Mouse (Mus musculus): ENCODE results near the gene Cdc42bpg. TPM values are rescaled to one million over a fixed set of nuclear protein-coding genes. Genes with fewer than 3 reads are reported as not detected.
A peak's percentile ranks its signal among the peaks of the same experiment; 100 is the strongest.

Cdc42bpg gene
- polyA plus RNA-seq, 1 experiment from 2014 or later, result 1.2 TPM

- H3K36me3 ChIP-seq (ENCODE audit: control insufficient read depth, insufficient read depth, low read length), result peaks cover 20% of the 10 kb centered on the region
These were observed 35.3 kb downstream of the Cdc42bpg start for GRCm38 (mm10) chr19:6341453-6342077.

GRCm38 (mm10) chr19:6342276-6342933, 36.1 kb downstream of the Cdc42bpg start:
- H3K4me2 ChIP-seq, result peak overlapping the region; percentile 98
- H3K4me1 ChIP-seq (replicated peaks; ENCODE audit: control insufficient read depth, insufficient read depth, low read length), result peaks cover 34% of the 10 kb centered on the region

More at GRCm38 (mm10) chr19:6341453-6342077, 35.3 kb downstream of the Cdc42bpg start:
- H3K27ac ChIP-seq (ENCODE audit: low read depth, low read length), result peak overlapping the region; percentile 77
- DNase-seq (ENCODE audit: low spot score) (no peak), ATAC-seq (replicated peaks; ENCODE audit: low FRiP score) (no peak; the same call in 1 of the 2 replicates)
- H3K4me1 ChIP-seq (replicated peaks; ENCODE audit: control insufficient read depth, insufficient read depth, low read length), result peaks cover 38% of the 10 kb centered on the region
- no peaks in the 10 kb centered on the region for H3K27me3 ChIP-seq (replicated peaks; ENCODE audit: control insufficient read depth, insufficient read depth, low read length)
- peak overlapping the region; percentile 82 for H3K4me3 ChIP-seq (ENCODE audit: low read depth, low read length)
- H3K4me2 ChIP-seq, result peak overlapping the region; percentile 98
- H3K9ac ChIP-seq (ENCODE audit: low read depth, low read length), result peak overlapping the region; percentile 82
- H3K9me3 ChIP-seq (ENCODE audit: control insufficient read depth, low read length), result no peaks in the 10 kb centered on the region
- 10% methylated on average over 23 of the region's 23 CpGs for WGBS

GRCm38 (mm10) chr19:6343066-6343925, 37.0 kb downstream of the Cdc42bpg start:
- WGBS, result 73% methylated on average over 19 of the region's 19 CpGs
- H3K9ac ChIP-seq (ENCODE audit: low read depth, low read length), result no peak overlapping the region
- peaks cover 34% of the 10 kb centered on the region for H3K4me1 ChIP-seq (replicated peaks; ENCODE audit: control insufficient read depth, insufficient read depth, low read length)
- DNase-seq (ENCODE audit: low spot score) (no peak), ATAC-seq (replicated peaks; ENCODE audit: low FRiP score) (no peak)
- H3K36me3 ChIP-seq (ENCODE audit: control insufficient read depth, insufficient read depth, low read length), result peaks cover 17% of the 10 kb centered on the region
- no peak overlapping the region for H3K4me3 ChIP-seq (ENCODE audit: low read depth, low read length)
- no peaks in the 10 kb centered on the region for H3K9me3 ChIP-seq (ENCODE audit: control insufficient read depth, low read length)
- H3K4me2 ChIP-seq, result peak overlapping the region; percentile 22; the same call in 1 of the 2 replicates
- H3K27ac ChIP-seq (ENCODE audit: low read depth, low read length), result no peak overlapping the region
- no peaks in the 10 kb centered on the region for H3K27me3 ChIP-seq (replicated peaks; ENCODE audit: control insufficient read depth, insufficient read depth, low read length)

More at GRCm38 (mm10) chr19:6342276-6342933, 36.1 kb downstream of the Cdc42bpg start:
- 59% methylated on average over 5 of the region's 5 CpGs for WGBS
- peak overlapping the region; percentile 82 for H3K4me3 ChIP-seq (ENCODE audit: low read depth, low read length)
- peaks cover 20% of the 10 kb centered on the region for H3K36me3 ChIP-seq (ENCODE audit: control insufficient read depth, insufficient read depth, low read length)
- DNase-seq (ENCODE audit: low spot score) (no peak), ATAC-seq (replicated peaks; ENCODE audit: low FRiP score) (no peak)
- no peak overlapping the region for H3K27ac ChIP-seq (ENCODE audit: low read depth, low read length)
- no peaks in the 10 kb centered on the region for H3K9me3 ChIP-seq (ENCODE audit: control insufficient read depth, low read length)
- H3K27me3 ChIP-seq (replicated peaks; ENCODE audit: control insufficient read depth, insufficient read depth, low read length), result no peaks in the 10 kb centered on the region
- H3K9ac ChIP-seq (ENCODE audit: low read depth, low read length), result no peak overlapping the region; the same call in 1 of the 2 replicates

DNA sequence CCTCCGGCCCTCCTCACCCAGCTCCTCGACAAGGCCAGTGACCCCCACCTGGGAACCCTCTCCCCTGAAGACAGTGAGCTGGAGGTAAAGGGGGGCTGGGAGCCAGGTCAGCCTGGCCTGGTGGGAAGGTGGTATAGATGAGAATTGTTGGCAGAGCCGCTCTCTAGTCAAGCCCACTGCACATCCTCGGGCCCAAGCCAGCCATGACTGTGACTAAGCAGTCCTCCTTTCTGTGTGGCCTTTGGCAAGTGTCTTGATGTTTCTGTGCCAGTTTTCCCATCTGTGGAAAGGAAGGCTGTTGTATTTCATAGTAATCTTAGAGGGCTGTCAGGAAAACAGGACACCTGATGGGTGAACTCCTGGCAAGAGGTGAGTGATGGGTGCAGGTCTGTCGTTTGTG, 37.7 kb downstream of the Cdc42bpg start:
- DNase-seq (ENCODE audit: low spot score) (no peak), ATAC-seq (replicated peaks; ENCODE audit: low FRiP score) (no peak)
- Histone ChIP-seq H3K4me2 (no peak overlapping the region), H3K4me3 (ENCODE audit: low read depth, low read length) (no peak overlapping the region), H3K4me1 (replicated peaks; ENCODE audit: control insufficient read depth, insufficient read depth, low read length) (peaks cover 41% of the 10 kb centered on the region), H3K27me3 (replicated peaks; ENCODE audit: control insufficient read depth, insufficient read depth, low read length) (no peaks in the 10 kb centered on the region), H3K9ac (ENCODE audit: low read depth, low read length) (no peak overlapping the region), H3K27ac (ENCODE audit: low read depth, low read length) (no peak overlapping the region), H3K36me3 (ENCODE audit: control insufficient read depth, insufficient read depth, low read length) (peaks cover 11% of the 10 kb centered on the region), H3K9me3 (ENCODE audit: control insufficient read depth, low read length) (no peaks in the 10 kb centered on the region)
- 85% methylated on average over 5 of the region's 5 CpGs for WGBS

- H3K9me3 ChIP-seq (ENCODE audit: control insufficient read depth, low read length), result no peaks in the 10 kb centered on the region
- H3K9ac ChIP-seq (ENCODE audit: low read depth, low read length), result no peak overlapping the region
- H3K4me1 ChIP-seq (replicated peaks; ENCODE audit: control insufficient read depth, insufficient read depth, low read length), result peaks cover 35% of the 10 kb centered on the region
- no peak overlapping the region for H3K4me2 ChIP-seq
- WGBS, result 88% methylated on average over 4 of the region's 5 CpGs
- H3K36me3 ChIP-seq (ENCODE audit: control insufficient read depth, insufficient read depth, low read length), result peaks cover 4% of the 10 kb centered on the region; the same call in 1 of the 2 replicates
- no peak overlapping the region for H3K27ac ChIP-seq (ENCODE audit: low read depth, low read length)
- DNase-seq (ENCODE audit: low spot score) (no peak), ATAC-seq (replicated peaks; ENCODE audit: low FRiP score) (no peak)
- H3K27me3 ChIP-seq (replicated peaks; ENCODE audit: control insufficient read depth, insufficient read depth, low read length), result no peaks in the 10 kb centered on the region
- no peak overlapping the region for H3K4me3 ChIP-seq (ENCODE audit: low read depth, low read length)
These were observed 39.8 kb downstream of the Cdc42bpg start for GRCm38 (mm10) chr19:6346023-6346422.

DNA sequence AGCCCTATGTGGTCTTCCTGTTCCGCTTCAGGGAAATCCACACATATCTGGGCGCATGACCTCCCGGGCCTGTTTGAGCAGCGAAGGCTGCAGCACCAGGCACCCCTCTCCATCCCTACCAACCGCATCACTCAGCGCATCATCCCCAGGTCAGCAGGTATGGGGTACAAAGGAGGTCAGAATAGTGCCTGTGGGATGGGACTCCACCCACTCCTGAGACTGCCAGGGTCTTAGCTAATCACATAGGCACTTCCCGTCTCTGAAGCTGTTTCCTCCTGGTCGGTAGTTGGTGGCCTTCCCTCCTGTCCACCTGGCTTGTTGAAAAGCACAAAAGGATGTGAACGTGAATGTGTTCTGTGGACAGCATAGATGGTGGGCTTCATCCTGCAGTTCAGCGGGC, 40.4 kb downstream of the Cdc42bpg start:
- no peak for ATAC-seq (replicated peaks; ENCODE audit: low FRiP score)
- H3K36me3 ChIP-seq (ENCODE audit: control insufficient read depth, insufficient read depth, low read length), result peaks cover 6% of the 10 kb centered on the region; the same call in 1 of the 2 replicates
- no peaks in the 10 kb centered on the region for H3K27me3 ChIP-seq (replicated peaks; ENCODE audit: control insufficient read depth, insufficient read depth, low read length)
- H3K9me3 ChIP-seq (ENCODE audit: control insufficient read depth, low read length), result no peaks in the 10 kb centered on the region
- H3K9ac ChIP-seq (ENCODE audit: low read depth, low read length), result no peak overlapping the region
- 77% methylated on average over 10 of the region's 10 CpGs for WGBS
- peaks cover 31% of the 10 kb centered on the region for H3K4me1 ChIP-seq (replicated peaks; ENCODE audit: control insufficient read depth, insufficient read depth, low read length)
- H3K4me3 ChIP-seq (ENCODE audit: low read depth, low read length), result no peak overlapping the region
- DNase-seq (ENCODE audit: low spot score), result no peak
- no peak overlapping the region for H3K4me2 ChIP-seq
- H3K27ac ChIP-seq (ENCODE audit: low read depth, low read length), result no peak overlapping the region

GRCm38 (mm10) chr19:6347615-6348014, 41.4 kb downstream of the Cdc42bpg start:
- H3K4me3 ChIP-seq (ENCODE audit: low read depth, low read length), result no peak overlapping the region
- H3K27me3 ChIP-seq (replicated peaks; ENCODE audit: control insufficient read depth, insufficient read depth, low read length), result no peaks in the 10 kb centered on the region
- no peaks in the 10 kb centered on the region for H3K9me3 ChIP-seq (ENCODE audit: control insufficient read depth, low read length)
- H3K9ac ChIP-seq (ENCODE audit: low read depth, low read length), result peak overlapping the region; percentile 20; the same call in 1 of the 2 replicates
- no peak overlapping the region for H3K27ac ChIP-seq (ENCODE audit: low read depth, low read length)
- DNase-seq (ENCODE audit: low spot score) (no peak), ATAC-seq (replicated peaks; ENCODE audit: low FRiP score) (no peak)
- H3K36me3 ChIP-seq (ENCODE audit: control insufficient read depth, insufficient read depth, low read length), result peaks cover 6% of the 10 kb centered on the region; the same call in 1 of the 2 replicates
- no peak overlapping the region for H3K4me2 ChIP-seq
- 91% methylated on average over 4 of the region's 4 CpGs for WGBS
- H3K4me1 ChIP-seq (replicated peaks; ENCODE audit: control insufficient read depth, insufficient read depth, low read length), result peaks cover 26% of the 10 kb centered on the region

DNA sequence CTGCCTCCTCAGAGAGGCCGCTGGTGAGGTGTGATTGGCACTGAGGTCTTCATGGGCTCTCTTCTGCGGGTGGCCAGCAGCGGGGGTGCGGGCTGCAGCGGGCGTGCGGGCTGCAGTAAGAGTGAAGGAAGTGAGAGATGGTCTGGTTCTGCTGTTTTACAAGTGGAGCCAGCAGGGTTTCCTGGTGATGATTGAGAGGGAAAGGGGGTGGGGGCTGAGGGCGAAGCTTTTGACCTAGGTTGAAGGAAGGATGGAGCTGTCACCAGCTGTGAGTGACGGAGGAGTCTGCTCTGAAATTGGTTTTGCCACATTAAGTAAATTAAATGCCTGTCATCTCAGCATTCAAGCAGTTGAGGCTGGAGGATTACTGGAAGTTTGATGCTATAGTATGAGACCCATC, 42.5 kb downstream of the Cdc42bpg start:
- peak overlapping the region; percentile 26 for H3K4me2 ChIP-seq
- no peak overlapping the region for H3K4me3 ChIP-seq (ENCODE audit: low read depth, low read length)
- 38% methylated on average over 9 of the region's 9 CpGs for WGBS
- DNase-seq (ENCODE audit: low spot score), result no peak
- no peaks in the 10 kb centered on the region for H3K9me3 ChIP-seq (ENCODE audit: control insufficient read depth, low read length)
- ATAC-seq (replicated peaks; ENCODE audit: low FRiP score), result no peak
- peaks cover 6% of the 10 kb centered on the region; the same call in 1 of the 2 replicates for H3K36me3 ChIP-seq (ENCODE audit: control insufficient read depth, insufficient read depth, low read length)
- H3K9ac ChIP-seq (ENCODE audit: low read depth, low read length), result no peak overlapping the region
- peak overlapping the region; percentile 46; the same call in 1 of the 2 replicates for H3K27ac ChIP-seq (ENCODE audit: low read depth, low read length)
- H3K4me1 ChIP-seq (replicated peaks; ENCODE audit: control insufficient read depth, insufficient read depth, low read length), result peaks cover 17% of the 10 kb centered on the region
- no peaks in the 10 kb centered on the region for H3K27me3 ChIP-seq (replicated peaks; ENCODE audit: control insufficient read depth, insufficient read depth, low read length)
